Mouse (Mus musculus): Measurements from ENCODE around the gene Qprt. TPM values are rescaled to one million over a fixed set of nuclear protein-coding genes. Genes with fewer than 3 reads are reported as not detected.

Gene Qprt
- total RNA-seq, 2 experiments from 2014 or later = 0.31 to 0.53 TPM

- intact Hi-C loops (cut with DNase I) = no loop called here
- no peak overlapping the region for H3K4me3 ChIP-seq
- H3K27ac ChIP-seq = no peak overlapping the region
- TF ChIP-seq CTCF (IDR thresholded peaks at IDR 0.05) = no peak
- no peak for DNase-seq
Measured at GRCm38 (mm10) chr7:127066317-127066716, 55.7 kb downstream of the Qprt start.

- H3K4me3 ChIP-seq = no peak overlapping the region
- intact Hi-C loops (cut with DNase I) = no loop called here
- no peak overlapping the region for H3K27ac ChIP-seq
- TF ChIP-seq CTCF (IDR thresholded peaks at IDR 0.05) = no peak
- DNase-seq = no peak
Measured at GRCm38 (mm10) chr7:127065538-127065937, 56.5 kb downstream of the Qprt start.

Other genes with a start within 250 kb of the Qprt start
- gene Taok2, start 237.5 kb downstream of the Qprt start, total RNA-seq (2021) = 10 to 100 TPM; 22.3 to 23.5 TPM
- 10 to 100 TPM; 10.9 to 11.3 TPM for gene Tmem219, start 199.3 kb downstream of the Qprt start, total RNA-seq (2021)
- 1 to 10 TPM; 2.5 to 2.9 TPM for gene Kctd13, start 193.3 kb downstream of the Qprt start, total RNA-seq (2021)
- gene Asphd1, start 172.6 kb downstream of the Qprt start, total RNA-seq (2021) = not detected
- 1 to 10 TPM; 1.1 to 1.4 TPM for gene Sez6l2, start 171.7 kb downstream of the Qprt start, total RNA-seq (2021)
- gene Cdipt, start 146.3 kb downstream of the Qprt start, total RNA-seq (2021) = 10 to 100 TPM; 29.3 to 41.0 TPM
- gene Cdiptos, start 146.1 kb downstream of the Qprt start, total RNA-seq (2021) = under 1 TPM in 1 of 2 experiments, not detected in 1; 0.47 TPM
- gene Mvp, start 107.6 kb downstream of the Qprt start, total RNA-seq (2021) = 10 to 100 TPM; 26.5 to 30.2 TPM
- not detected for gene Pagr1b, start 105.7 kb downstream of the Qprt start, total RNA-seq (2021)
- gene Pagr1a, start 104.9 kb downstream of the Qprt start, total RNA-seq (2021) = 1 to 10 TPM in 1 of 2 experiments, not detected in 1; 2.4 TPM
- 10 to 100 TPM; 19.4 to 21.7 TPM for gene Gm42742, start 101.1 kb downstream of the Qprt start, total RNA-seq (2021)
- gene Prrt2, start 101.0 kb downstream of the Qprt start, total RNA-seq (2021) = under 1 TPM; 0.14 to 0.61 TPM
- gene Maz, start 95.2 kb downstream of the Qprt start, total RNA-seq (2021) = 10 to 100 TPM; 74.5 to 79.0 TPM
- gene Kif22, start 79.8 kb downstream of the Qprt start, total RNA-seq (2021) = under 1 TPM; 0.66 to 0.84 TPM
- not detected for gene Zg16, start 34.9 kb downstream of the Qprt start, total RNA-seq (2021)
- gene AI467606, start 30.9 kb downstream of the Qprt start, total RNA-seq (2021) = under 1 TPM; 0.51 to 0.92 TPM
- under 1 TPM in 1 of 2 experiments, not detected in 1; 0.17 TPM for gene Spn, start 15.6 kb upstream of the Qprt start, total RNA-seq (2021)
- 10 to 100 TPM; 27.2 to 32.4 TPM for gene Cd2bp2, start 73.8 kb upstream of the Qprt start, total RNA-seq (2021)
- 10 to 100 TPM; 31.6 to 32.8 TPM for gene Tbc1d10b, start 86.2 kb upstream of the Qprt start, total RNA-seq (2021)
- over 10,000 TPM; 24,727 to 33,034 TPM for gene Mylpf, start 86.7 kb upstream of the Qprt start, total RNA-seq (2021)
- gene Zfp553, start 110.8 kb upstream of the Qprt start, total RNA-seq (2021) = 1 to 10 TPM; 4.2 to 5.1 TPM
- 1 to 10 TPM in 1 of 2 experiments, under 1 TPM in 1; 0.89 to 2.1 TPM for gene Sept1, start 110.9 kb upstream of the Qprt start, total RNA-seq (2021)
- 10 to 100 TPM; 17.6 to 17.7 TPM for gene Zfp771, start 122.0 kb upstream of the Qprt start, total RNA-seq (2021)
- gene Dctpp1, start 138.5 kb upstream of the Qprt start, total RNA-seq (2021) = 10 to 100 TPM; 25.1 to 35.4 TPM
- gene Sephs2, start 151.8 kb upstream of the Qprt start, total RNA-seq (2021) = 10 to 100 TPM; 30.1 to 36.3 TPM
- under 1 TPM; 0.15 to 0.25 TPM for gene Itgal, start 174.0 kb upstream of the Qprt start, total RNA-seq (2021)
- gene Zfp768, start 223.4 kb upstream of the Qprt start, total RNA-seq (2021) = 10 to 100 TPM; 35.2 to 38.9 TPM

Data from gastrocnemius, adult 2 months (tissue).